Mouse (Mus musculus): ENCODE results near the gene Hist2h3c2.
"Not testable (repeated sequence)": the region's sequence is repeated elsewhere in the genome, so short reads cannot be mapped to it uniquely, and the experiment has no call there.

Hist2h3c2 gene

DNA sequence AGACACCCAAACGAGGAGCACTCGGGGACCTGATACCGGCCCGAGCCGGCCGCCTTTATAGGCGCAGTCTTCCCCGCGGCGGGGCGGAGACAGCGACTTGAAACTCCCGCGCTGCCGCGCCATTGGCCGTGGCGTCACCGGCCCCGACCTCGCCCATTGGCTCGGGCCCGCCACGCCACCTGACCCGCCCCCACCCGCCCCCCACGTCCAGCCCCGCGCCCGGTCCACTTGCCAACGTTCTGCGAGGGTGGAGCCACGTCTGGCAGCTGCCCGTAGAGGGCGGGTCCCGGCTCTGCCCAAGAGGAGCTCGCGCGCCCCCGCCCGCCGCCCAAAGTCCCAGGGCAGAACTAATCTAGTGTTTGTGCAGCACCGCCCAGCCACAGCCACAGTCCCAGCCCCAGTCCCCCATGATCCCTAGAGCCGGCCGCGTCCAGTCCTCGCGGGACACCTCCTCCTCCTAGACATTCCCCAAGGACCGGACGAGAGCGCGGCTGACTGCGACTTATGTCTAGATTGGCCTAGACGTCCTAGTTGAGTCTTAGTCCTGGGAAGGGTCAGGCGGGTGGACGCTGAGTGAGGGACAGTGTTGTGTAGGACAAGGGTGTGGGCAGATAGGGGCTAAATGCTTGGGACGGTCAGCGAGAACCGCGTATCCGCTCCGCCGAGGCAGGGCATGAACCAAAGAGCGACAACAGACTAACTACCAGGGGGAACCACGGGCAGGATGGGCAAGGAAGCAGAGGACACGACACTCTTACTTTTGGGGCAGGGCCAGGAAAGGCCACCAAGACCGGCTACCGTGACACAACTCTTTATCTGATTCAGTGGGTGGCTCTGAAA, at the start of gene Hist2h3c2:
TSS of gene Hist2h3c2 (minus strand) at position 174 of the 840 bp plus-strand sequence.
- DNase-seq: peak; percentile 38

DNA sequence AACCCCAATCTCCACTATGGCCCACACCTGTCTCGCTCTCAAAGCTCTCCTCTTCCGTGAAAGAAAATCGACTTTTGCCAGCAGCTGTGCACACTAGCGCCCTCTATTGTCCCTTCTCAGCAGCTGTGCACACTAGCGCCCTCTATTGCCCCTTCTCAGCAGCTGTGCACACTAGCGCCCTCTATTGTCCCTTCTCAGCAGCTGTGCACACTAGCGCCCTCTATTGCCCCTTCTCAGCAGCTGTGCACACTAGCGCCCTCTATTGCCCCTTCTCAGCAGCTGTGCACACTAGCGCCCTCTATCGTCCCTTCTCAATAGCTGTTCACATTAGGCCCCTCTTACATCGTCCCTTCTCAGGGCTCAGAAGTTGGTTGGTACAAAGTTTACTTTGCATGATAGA, 48.4 kb upstream of the Hist2h3c2 start:
- not testable (repeated sequence) for DNase-seq

DNA sequence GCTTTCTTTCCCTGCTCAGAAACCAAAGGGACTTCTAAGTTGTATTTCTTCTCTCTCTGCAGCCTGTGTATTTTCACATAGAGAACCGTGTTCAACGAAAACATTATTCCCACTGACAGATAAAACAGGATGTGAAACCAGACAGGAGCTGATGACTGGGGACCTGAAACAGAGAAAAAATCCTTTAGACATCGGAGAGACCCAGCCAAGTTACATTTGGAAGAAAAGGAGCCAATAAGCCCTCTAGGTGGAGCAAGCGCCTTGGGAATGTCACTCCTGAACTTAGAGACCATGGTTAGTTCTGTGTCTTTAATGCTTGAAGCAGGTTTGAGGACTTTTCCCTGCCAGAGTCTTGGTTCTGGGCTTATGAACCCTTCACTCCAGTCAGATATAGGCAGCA, 45.5 kb upstream of the Hist2h3c2 start:
- no peak for DNase-seq

DNA sequence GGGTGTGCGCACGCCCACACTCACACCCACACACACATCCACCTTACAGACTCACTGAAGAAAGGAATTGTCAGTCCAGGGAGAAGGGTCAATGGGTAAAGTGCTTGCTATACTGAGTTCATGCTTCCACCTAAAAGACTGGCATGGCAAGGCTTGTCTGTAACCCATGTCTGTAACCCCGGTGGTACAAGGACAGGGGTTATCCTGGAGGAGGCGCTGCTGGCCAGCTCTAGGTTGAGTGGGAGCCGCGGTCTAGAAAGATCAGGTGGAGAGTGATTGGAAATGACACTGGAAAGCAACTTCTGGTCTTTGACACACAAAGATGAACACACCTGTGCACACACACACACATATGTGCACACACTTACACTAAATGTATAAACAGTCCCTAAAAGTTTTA, 41.7 kb upstream of the Hist2h3c2 start:
- DNase-seq: no peak

DNA sequence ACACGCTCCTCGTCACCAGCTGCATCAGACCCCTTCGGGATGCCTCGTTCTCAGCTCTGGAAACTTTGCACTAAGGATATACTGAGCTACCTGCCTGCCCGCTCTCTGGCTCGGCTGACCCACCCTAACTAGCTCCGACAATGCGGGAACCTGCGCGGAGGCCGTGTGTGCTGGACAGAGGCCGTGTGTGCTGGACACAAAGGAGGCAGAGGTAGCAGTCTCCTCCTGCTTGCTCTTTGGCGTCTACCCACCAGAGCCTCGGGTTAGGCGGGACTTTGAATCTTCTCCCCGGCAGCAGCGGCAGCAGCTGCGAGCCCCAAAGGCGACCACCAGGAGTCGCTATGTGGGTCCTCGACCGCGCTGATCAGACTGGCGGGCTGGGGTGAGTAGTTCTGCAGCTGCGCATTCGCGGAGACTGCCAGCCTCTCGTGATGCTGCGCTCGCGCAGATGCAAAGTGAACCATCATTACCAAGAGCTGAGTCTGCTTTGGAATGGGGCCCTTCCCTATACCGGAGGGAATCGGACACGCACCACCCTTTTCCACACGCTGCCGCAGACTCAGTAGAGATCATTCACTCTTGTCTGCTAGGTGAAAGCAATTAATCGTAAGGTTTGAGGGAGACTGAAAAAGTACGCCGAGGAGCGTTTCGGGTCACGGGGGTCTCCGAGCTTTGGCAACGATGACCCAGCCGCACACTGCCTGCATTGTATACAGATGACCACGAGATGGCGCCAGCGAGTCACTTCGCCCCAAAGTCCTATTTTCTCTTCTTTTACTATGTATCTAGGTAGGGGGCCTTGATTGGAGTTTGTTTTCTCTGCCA, 39.1 kb upstream of the Hist2h3c2 start:
- DNase-seq: peak; percentile 87

DNA sequence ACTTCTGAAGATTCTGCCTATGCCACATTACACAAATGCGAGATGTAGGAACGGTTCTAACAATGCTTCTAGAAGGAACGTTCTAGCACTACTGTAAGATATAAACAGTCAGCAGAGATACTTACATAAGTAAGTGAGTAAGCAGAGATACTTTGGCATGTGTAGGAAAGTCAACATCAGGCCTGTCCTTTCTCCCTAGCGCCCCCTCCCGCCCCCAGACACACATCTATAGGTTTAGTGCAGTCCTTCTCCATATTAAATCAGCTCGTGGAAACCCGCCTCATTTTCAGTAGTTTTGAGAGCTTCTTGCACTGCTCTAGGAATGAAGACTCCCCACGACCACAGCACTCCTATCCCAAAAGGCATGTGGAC, 38.5 kb upstream of the Hist2h3c2 start:
- no peak for DNase-seq

DNA sequence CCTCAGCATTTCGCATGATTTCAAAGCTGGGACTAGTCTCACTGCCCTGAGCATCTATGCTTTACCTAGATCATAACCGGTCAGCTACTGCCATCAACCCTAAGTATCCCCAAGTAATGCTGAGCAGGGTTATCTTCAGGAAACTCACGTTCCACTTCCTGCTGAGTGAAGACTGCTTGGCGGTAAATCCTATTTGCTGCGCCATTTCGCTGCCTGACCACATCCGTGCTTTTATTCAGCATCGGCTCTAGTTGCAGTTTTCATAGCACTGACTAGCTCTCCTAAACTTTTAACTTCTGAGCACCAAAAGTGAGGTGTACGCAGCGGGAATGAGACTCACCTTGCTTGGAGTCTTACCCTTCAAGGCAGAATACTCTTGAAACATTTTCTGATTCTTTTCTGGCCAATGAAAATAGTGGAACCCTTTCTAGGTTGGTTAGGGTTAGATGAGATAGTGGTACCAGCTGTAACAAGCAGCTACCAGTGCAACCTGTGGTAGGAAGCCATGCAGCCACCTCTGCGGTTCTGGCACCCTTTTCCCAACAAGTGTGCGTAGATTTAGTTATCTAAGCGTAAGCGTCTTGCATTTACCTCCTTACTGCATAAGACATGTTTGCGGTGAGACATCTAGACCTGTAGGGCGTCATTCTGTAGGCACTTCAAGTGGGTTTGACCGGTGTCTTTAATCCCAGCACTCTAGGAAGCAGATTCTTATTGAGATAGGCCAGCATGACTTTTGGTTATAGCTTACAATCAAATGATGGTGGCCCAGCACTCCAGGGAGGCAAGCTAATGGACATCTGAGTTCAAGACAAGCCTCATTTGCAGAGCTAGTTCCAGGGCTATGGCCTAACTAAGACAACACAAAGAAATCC, 34.9 kb upstream of the Hist2h3c2 start:
- DNase-seq: no peak

DNA sequence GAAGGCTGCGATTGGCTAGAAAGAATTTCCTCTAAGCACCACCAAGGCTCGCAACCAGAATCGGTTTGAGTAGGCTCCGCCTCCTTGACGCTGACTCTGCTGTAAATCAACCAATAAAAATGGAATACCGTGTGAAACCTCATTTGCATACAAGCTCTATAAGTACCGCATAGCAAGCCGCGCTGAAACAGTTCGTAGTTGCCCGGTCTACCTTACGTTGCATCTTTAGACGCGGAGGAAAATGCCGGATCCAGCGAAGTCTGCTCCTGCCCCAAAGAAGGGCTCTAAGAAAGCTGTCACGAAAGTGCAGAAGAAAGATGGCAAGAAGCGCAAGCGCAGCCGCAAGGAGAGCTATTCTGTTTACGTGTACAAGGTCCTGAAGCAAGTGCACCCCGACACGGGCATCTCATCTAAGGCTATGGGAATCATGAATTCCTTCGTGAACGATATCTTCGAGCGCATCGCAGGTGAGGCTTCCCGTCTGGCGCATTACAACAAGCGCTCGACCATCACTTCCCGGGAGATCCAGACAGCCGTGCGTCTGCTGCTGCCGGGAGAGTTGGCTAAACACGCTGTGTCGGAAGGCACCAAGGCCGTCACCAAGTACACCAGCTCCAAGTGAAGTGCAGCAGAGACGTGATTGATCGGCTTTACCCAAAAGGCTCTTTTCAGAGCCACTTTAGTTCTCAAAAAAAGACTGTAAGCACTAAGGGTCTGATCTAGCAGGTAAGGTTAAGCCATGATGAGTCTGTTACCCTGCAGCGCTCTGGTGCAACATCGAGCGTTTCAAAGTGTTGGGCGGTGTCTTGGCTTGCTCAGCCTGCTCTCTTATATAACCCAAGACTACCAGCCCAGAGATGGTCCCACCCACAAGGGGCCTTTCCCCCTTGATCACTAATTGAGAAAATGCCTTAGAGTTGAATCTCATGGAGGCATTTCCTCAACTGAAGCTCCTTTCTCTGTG, 30.9 kb upstream of the Hist2h3c2 start, which contains the start of gene Hist2h2bb:
TSS of gene Hist2h2bb (plus strand) at position 242 of the 964 bp plus-strand sequence.
- peak; percentile 91 for DNase-seq

DNA sequence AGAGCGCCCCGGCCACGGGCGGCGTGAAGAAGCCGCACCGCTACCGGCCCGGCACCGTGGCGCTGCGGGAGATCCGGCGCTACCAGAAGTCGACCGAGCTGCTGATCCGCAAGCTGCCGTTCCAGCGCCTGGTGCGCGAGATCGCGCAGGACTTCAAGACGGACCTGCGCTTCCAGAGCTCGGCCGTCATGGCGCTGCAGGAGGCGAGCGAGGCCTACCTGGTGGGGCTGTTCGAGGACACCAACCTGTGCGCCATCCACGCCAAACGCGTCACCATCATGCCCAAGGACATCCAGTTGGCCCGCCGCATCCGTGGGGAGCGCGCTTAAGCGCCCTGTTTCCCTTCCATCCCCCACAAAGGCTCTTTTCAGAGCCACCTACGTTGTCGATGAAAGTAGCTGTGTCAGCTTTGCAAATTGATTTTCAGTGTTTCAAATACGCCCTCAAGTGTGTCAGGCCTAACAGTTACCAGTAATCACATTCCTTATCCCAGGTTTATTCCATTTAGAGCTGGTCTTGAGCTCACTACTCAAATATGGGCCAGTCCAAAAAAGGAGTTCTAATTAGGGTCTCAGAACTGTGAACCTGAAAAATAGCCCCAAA, 29.9 kb upstream of the Hist2h3c2 start:
- DNase-seq: not testable (repeated sequence)

DNA sequence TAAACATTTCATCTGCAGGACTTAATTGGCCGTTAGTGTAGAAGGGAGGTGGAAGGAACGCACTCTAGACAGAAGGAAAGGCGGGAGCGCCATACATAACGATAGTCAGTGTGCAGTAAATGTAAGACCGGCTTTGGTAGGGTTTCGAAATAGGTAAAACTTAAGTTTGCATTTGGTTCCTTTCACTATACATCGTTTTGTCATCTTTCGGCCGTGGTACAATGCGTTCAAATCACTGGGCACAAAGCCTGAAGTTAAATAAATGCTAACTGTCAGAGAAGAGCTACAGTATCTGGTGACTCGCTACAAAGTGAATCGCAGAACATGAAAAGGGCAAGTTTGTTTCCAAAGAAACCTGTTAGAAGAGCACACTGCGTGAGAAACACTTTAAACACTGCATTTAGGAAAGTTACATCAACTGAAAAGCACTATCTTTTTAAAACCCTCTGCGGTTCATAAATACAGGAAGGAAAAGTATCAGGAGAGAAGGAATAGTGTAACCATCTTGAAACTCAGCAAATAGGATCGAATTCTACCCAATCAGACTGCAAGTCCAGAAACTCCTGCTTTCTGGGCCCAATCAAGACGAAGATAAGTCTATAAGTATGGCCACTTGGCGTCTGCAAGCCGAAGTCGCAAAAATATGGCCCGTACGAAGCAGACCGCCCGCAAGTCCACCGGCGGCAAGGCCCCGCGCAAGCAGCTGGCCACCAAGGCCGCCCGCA, 29.3 kb upstream of the Hist2h3c2 start, which contains the start of gene Hist2h3b:
TSS of gene Hist2h3b (plus strand) at position 604 of the 725 bp plus-strand sequence.
- peak; percentile 76 for DNase-seq

DNA sequence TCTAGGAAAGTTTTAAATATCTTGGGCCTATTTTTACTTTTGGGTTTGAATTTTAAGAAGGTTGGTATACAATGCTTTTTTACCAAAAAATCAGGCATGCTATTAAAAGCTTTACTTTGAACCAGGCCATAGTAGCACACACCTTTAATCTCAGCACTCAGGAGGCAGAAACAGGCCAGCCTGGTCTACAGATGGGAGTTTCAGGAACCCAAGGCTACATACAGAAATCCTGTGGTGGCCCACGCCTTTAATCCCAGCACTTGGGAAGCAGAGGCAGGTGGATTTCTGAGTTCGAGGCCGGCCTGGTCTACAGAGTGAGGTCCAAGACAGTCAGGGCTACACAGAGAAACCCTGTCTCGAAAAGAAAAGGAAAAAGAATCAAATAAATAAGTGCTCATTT, 28.6 kb upstream of the Hist2h3c2 start:
- DNase-seq: no peak

DNA sequence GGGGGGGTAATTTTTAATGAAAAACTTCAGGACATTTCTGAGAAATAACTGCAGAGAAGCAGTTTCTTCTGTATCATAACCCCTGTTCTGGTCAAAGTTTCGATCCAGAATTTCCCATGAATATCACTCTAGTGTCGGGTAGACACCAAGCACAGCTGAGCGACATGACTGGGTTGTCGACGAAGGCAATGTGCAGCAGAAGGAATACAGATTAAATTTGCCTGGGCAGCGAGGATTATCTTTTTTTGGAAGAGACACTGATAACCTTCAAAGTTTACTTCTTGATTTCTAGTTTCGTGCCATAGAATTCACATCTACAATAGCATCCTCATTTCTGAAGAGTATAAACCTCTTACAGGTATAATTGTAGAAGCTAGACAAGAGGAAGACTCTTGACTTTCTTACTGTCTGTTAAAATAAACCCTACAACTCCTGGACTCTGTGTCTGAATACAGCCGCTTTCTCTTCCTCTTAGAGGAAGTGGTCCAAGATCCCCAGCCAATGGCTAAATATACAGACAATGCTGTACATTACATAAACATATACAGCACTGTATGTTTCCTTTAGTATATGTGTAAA, 27.3 kb upstream of the Hist2h3c2 start:
- DNase-seq: no peak

DNA sequence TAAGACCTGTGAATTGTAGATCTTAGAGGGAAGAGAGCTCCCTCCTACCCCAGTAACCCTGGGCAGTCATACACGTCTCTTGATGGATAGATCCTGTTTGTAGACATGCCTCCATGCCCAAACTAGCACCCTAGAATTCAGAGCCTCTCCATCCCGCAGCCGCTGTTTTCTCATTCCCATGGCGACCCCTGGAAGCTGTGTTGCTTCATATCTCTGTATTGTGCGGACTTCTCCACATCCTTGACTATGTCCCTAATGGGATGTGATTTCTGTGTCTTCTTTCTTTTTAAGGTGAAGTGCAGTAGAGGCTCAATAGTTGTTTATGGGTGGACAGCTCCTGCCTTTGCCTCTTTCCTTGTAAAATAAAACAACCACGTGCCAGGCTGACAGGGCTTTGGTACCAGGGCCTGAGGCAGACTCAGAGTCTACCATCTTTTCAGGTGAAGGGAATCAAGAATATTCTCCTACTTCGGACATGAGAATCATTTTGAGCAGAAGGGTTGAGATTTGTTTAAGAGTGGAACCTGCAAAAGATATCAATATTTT, 25.6 kb upstream of the Hist2h3c2 start:
- no peak for DNase-seq

DNA sequence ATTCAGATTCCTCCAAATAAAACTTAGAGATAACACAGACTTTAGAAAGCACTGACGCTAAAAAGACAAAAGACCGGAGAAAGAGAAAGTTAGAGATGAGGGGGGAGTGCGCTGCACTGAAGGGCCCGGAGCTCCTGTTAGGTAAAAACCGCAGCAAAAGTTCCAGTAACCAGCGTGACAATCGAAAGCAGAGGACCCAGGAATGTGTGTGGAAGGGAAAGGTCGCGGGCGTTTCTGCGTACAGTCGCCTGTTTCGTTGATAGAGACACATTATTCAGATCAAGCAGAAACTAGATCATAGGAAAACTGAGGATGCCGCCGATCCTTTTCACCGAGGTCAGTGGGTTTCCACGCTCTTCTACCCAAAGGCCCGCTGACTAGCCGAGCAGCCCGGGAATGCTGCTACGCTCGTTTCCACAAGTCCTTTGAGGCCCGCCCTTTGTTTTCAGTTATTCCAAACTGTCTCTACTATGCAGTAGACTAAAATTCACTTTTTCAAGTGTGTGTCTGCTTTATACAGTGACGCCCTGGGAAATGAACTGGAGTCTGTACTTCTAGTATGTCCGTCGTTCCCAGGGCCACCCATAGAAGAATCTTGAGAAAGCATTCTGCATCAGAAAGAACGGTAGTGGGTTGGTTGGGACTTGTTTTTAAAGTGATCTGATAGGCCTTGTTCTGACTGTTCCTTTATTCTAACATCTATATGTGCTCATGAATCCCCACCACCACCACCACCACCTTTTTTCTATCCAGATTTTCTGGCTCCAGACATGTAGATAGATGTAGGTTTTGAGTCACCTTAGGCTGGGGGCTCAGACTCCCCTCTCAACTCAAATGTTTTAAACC, 24.9 kb upstream of the Hist2h3c2 start:
- no peak for DNase-seq

DNA sequence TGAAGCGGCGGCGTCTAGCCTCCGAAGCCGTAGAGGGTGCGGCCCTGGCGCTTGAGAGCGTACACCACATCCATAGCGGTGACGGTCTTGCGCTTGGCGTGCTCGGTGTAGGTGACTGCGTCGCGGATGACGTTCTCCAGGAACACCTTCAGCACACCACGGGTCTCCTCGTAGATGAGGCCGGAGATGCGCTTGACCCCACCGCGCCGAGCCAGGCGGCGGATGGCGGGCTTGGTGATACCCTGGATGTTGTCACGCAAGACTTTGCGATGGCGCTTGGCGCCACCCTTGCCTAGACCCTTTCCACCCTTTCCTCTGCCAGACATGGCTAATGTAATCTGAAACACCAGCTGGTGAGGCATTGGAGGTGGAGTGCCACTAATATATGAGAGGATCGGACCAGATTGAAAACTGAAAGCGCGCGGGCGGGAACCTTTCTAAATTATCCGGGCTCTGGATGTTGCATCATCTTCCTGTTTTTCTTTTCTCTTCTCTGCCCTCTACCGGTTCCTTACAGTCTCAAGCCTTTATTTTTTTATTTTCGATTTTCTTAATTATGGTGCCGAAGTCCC, 24.1 kb upstream of the Hist2h3c2 start, which contains the start of gene Hist2h4:
TSS of gene Hist2h4 (minus strand) at position 333 of the 572 bp plus-strand sequence.
- DNase-seq: peak; percentile 96

DNA sequence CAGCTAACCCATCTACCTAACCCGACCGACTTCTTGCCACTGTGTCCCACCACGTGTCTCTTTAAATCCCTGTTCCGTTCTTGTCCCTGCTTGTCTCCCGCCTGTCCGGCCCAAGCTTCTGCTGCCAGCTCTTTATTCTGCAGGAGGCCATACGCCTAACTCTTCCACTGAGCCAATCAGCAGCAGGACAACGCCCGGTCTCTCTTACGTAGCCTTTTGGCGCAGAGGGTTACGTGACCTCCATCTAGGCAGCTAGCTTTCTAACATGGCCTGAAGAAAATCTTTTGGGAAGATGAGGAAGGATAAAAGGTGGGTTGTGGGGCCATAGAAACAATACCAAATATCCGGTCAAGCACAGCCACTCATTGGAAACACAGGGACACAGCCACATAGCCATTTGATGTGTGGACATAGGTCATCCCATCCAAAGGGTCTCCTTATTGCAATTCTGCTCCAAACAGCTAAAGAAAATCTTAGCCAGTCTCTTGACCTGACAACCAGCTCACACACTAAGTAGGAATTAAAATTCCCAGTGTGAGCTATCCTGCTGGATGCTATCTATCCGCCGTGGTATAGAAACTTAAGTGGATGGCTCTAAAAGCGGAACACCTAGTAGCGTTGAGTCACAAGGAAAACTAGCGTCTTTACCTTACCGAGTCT, 23.4 kb upstream of the Hist2h3c2 start:
- DNase-seq: peak; percentile 85

DNA sequence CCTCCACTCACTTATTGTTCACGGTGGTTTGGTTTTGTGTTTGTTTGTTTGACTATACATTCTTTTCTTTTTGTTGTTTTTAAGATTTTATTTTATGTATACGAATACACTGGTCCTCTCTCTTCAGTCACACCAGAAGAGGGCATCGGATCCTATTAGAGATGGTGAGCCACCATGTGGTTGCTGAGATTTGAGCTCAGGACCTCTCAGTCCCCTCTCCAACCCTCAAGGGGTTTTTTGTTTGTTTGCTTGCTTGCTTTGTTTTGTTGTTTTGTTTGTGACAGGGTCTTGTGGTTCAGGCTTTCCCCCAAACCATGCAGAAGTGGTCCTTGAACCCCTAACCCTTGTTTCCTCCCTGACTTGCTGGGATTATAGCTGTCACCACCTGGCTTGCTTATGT, 22.7 kb upstream of the Hist2h3c2 start:
- no peak for DNase-seq

DNA sequence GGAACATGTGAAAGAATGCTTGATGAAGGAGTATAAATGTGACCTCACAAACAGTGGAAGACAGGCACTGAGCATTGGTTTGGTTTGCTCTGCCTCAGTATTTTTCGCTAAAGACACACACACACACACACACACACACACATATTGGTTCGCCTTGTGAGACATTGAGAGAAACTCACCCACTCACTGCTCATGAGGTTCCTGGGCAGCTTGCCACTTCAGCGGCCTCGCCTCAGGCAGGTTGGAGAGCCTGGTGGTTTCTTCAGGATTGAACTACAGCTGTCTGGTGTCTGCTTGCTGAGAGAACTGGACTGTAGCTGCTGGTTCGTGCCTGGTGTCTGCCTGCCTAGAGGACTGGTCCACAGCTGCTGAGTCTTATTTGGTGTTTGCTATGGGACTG, 21.3 kb upstream of the Hist2h3c2 start:
- no peak for DNase-seq

Data from cerebellum, adult 11 months (tissue).